Mouse (Mus musculus) small intestine, adult 2 months (tissue): ENCODE results near the gene Zdhhc18. TPM values are rescaled to one million over a fixed set of nuclear protein-coding genes. Genes with fewer than 3 reads are reported as not detected.
"Not testable (repeated sequence)": the region's sequence is repeated elsewhere in the genome, so short reads cannot be mapped to it uniquely, and the experiment has no call there.

Experiments used
- H3K27ac ChIP-seq: fragments of 200-500 bp; 2 replicates; pipeline ENCODE4 v1.5.1; 2012; ENCODE audit warnings: low read depth, low read length, control low read depth, inconsistent platforms; ENCODE audit not compliant: insufficient read depth
- H3K27me3 ChIP-seq: fragments of 200-500 bp; 2 replicates; pipeline ENCODE4 v1.6.1; 2012; ENCODE audit warnings: mild to moderate bottlenecking, moderate library complexity, low read length, inconsistent platforms; ENCODE audit not compliant: control insufficient read depth, insufficient read depth
- H3K36me3 ChIP-seq: fragments of 200-500 bp; 2 replicates; pipeline ENCODE4 v1.6.1; 2012; ENCODE audit warnings: mild to moderate bottlenecking, low read length, control low read depth, inconsistent platforms; ENCODE audit not compliant: control insufficient read depth, insufficient read depth
- H3K4me1 ChIP-seq: fragments of 200-500 bp; 2 replicates; pipeline ENCODE4 v1.6.1; 2012; ENCODE audit warnings: low read length, inconsistent platforms, mixed read lengths; ENCODE audit not compliant: control insufficient read depth, insufficient read depth, insufficient read length
- H3K4me3 ChIP-seq: fragments of 200-500 bp; 2 replicates; pipeline ENCODE4 v1.5.1; 2012; ENCODE audit warnings: low read depth, mild to moderate bottlenecking, control low read depth, inconsistent platforms, low read length, moderate library complexity
- CTCF ChIP-seq: fragments of 200-500 bp; IDR thresholded peaks from 2 replicates; pipeline ENCODE4 v1.5.1; 2012; ENCODE audit warnings: low read depth, mild to moderate bottlenecking, control low read depth, inconsistent platforms, low read length, moderate library complexity, mixed read lengths; ENCODE audit not compliant: insufficient replicate concordance, insufficient read length; ENCODE audit errors: extremely low read depth
- POLR2A ChIP-seq: fragments of 200-500 bp; IDR thresholded peaks from 2 replicates; pipeline ENCODE4 v1.6.1; 2012; ENCODE audit warnings: low read depth, mild to moderate bottlenecking, control low read depth, inconsistent platforms, low read length, moderate library complexity
- WGBS: fragments of 180-500 bp; shearing (Covaris S2); methylation state at CpG from one replicate; pipeline ENCODE4 v1.1.7; 2018; 5-methylcytosine and 5-hydroxymethylcytosine counted together
- polyA plus RNA-seq: library from polyadenylated mRNA; depleted of rRNA; stranded (reverse); fragments of >200 nt; gene quantifications from 2 replicates; pipeline ENCODE4 v1.2.3, GENCODE M21; 2012

Gene Zdhhc18
- polyA plus RNA-seq, 1 experiment = 36.7 TPM

DNA sequence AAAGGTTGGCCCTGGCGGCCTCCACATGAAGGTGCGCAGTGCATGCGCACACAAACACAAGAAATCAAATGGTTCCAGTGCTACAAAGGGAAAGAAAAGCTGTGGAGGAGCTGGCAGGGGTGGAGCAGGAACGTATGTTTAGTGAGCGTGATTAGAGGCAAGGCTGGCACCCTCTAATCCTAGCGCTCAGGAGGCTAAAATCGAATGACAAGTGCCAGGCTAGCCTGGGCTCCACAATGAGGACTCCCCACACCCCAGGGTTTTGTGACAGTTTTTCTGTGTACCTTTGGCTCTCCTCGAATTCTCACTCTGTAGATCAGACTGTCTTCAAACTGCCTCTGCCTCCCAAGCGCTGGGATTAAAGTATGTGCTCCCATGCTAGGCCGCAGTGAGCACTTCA lies 2.8 kb upstream of the Zdhhc18 start:
- 82% methylated on average over 10 of the region's 10 CpGs for WGBS
- H3K4me3 ChIP-seq = no peak overlapping the region
- peaks cover 1% of the 10 kb centered on the region; the same call in 1 of the 2 replicates for H3K4me1 ChIP-seq
- H3K27me3 ChIP-seq = no peaks in the 10 kb centered on the region
- no peaks in the 10 kb centered on the region for H3K36me3 ChIP-seq
- no peak overlapping the region for H3K27ac ChIP-seq
- TF ChIP-seq CTCF (no peak), POLR2A (no peak)

DNA sequence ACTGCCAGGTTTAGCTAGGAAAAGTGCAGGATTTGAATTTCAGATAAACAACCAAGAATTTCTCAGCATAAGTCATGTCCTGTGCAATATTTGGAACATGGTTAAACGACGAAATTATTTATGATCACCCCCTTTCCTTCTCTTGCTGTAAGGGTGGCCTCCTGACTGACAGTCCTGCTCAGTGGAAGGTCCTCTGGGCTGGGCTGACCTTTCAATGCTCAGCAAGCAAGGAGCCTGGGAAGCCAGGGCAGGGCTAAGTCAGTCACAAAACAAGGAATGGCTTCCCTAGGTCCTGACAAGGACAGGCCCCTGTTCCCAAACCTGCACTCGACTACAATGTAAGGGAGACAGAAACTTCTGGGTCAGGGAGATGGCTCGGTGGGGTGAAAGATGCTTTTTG lies 2.0 kb upstream of the Zdhhc18 start:
- no peaks in the 10 kb centered on the region for H3K36me3 ChIP-seq
- H3K27me3 ChIP-seq = no peaks in the 10 kb centered on the region
- 63% methylated on average over 4 of the region's 4 CpGs for WGBS
- H3K27ac ChIP-seq = no peak overlapping the region
- H3K4me3 ChIP-seq = no peak overlapping the region
- peaks cover 3% of the 10 kb centered on the region; the same call in 1 of the 2 replicates for H3K4me1 ChIP-seq
- no peak for TF ChIP-seq POLR2A
- TF ChIP-seq CTCF = no peak

DNA sequence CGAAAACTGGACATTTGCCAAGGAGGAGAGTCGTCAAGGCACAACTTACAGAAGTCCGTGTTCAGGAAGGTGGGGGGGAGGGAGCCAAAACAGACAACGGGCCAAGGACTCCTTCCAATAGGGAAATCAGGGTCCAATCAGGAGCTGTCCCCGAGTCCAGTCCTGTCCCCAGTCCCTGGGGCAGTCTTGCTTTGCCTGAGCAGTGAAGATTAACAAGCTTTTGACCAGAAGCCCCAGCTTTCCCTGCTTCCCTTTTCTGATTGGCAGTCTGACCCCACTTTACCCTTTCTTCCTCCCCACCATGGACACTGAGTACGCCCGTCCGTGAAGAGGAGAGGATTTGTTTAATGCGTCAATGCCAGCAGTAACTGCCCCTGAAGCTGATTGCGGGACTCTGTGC lies 1.5 kb upstream of the Zdhhc18 start:
- no peak for TF ChIP-seq POLR2A
- TF ChIP-seq CTCF = no peak
- H3K27me3 ChIP-seq = no peaks in the 10 kb centered on the region
- WGBS = 61% methylated on average over 10 of the region's 10 CpGs
- H3K4me1 ChIP-seq = peaks cover 3% of the 10 kb centered on the region; the same call in 1 of the 2 replicates
- no peak overlapping the region for H3K4me3 ChIP-seq
- H3K27ac ChIP-seq = no peak overlapping the region
- no peaks in the 10 kb centered on the region for H3K36me3 ChIP-seq

DNA sequence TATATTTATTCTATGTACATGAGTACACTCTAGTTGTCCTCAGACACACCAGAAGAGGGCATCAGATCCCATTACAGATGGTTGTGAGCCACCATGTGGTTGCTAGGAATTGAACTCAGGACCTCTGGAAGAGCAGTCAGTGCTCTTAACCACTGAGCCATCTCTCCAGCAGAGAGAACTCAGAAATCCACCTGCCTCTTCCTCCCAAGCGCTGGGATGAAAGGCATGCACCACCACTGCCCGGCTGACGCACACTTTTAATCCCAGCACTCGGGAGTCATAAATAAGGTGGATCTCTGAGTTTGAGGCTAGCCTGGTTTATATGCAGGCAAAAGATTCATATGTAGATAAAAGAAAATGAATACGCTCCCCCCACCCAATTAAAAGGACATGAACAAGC lies 490 bp downstream of the Zdhhc18 start:
- H3K36me3 ChIP-seq, H3K4me1 ChIP-seq, H3K27me3 ChIP-seq: not testable (repeated sequence)
- 75% methylated on average over 5 of the region's 5 CpGs for WGBS
- Histone ChIP-seq H3K4me3 (peak overlapping the region; percentile 61; the same call in 1 of the 2 replicates), H3K27ac (peak overlapping the region; percentile 52)

DNA sequence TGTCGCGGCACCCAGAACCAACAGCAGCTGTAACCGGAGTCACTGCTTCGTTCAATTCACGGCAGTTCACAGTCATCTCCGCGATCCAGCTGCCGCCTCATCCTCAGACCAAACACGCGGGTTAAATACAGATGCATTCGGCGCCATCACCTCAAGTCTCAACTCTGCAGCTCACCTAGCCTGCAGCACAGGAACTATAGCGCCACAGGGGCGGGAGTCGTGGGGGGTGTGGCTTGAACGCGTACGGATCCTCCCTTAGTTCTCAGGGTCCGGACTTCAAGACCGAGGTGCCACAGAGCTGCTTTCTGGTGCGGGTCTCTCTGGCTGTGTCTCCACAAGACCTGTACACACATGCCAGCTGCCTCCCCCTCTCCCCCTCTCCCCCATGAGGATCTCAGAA lies 4.3 kb downstream of the Zdhhc18 start:
- no peaks in the 10 kb centered on the region for H3K36me3 ChIP-seq
- no peaks in the 10 kb centered on the region for H3K27me3 ChIP-seq
- WGBS = 53% methylated on average over 21 of the region's 21 CpGs
- H3K4me3 ChIP-seq = no peak overlapping the region
- TF ChIP-seq CTCF = no peak
- TF ChIP-seq POLR2A = no peak
- no peak overlapping the region for H3K27ac ChIP-seq
- H3K4me1 ChIP-seq = peaks cover 3% of the 10 kb centered on the region; the same call in 1 of the 2 replicates

DNA sequence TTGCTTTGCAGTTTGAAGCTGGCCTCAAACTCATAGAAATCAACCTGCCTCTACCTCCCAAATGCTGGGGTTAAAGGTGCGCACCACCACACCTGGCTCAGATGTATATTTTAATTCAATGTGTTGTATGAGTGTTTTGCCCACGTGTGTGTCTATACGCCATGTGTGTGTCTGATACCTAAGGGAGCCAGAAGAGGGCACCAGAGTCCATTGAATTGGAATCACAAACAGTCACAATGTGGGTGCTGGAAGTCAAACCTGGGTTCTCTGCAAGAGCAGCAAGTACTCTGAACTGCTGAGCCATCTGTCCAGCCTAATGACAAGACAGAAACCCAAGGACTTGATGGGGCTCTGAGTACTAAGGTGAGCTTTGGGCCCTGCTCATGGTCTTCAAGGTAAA lies 4.8 kb downstream of the Zdhhc18 start:
- H3K4me1 ChIP-seq = peaks cover 3% of the 10 kb centered on the region; the same call in 1 of the 2 replicates
- no peaks in the 10 kb centered on the region for H3K27me3 ChIP-seq
- TF ChIP-seq POLR2A (no peak), CTCF (no peak)
- H3K27ac ChIP-seq = no peak overlapping the region
- 90% methylated on average over 3 of the region's 3 CpGs for WGBS
- no peaks in the 10 kb centered on the region for H3K36me3 ChIP-seq
- H3K4me3 ChIP-seq = no peak overlapping the region

DNA sequence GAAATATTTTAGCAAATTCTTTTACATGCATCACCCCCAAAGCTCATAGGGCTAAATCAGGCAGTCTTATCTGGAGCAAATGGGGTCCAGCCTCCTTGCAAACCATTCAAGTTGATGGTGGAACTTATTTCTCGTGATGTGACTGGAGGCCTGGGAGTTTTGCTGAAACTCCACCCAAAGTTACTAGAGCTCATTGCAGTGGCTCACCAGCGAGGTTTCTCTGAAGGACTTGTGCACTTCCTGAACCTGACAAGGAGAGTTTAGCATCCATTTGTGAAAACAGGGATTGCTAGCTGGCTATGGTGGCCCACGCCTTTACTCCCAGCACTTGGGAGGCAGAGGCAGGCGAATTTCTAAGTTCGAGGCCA lies 15.9 kb downstream of the Zdhhc18 start:
- TF ChIP-seq CTCF (no peak), POLR2A (no peak)
- peaks cover 17% of the 10 kb centered on the region for H3K4me1 ChIP-seq
- H3K36me3 ChIP-seq = no peaks in the 10 kb centered on the region
- no peak overlapping the region for H3K27ac ChIP-seq
- WGBS = 88% methylated on average over 5 of the region's 5 CpGs
- H3K4me3 ChIP-seq = no peak overlapping the region
- H3K27me3 ChIP-seq = no peaks in the 10 kb centered on the region
